Mouse (Mus musculus) cerebellum, adult 11-12 months (tissue): ENCODE measurements around the gene Dkk2.

Source experiments
- DNase-seq: peaks from one replicate; pipeline ENCODE4 v3.0.0; 2022

Gene Dkk2

GRCm38 (mm10) chr3:132129730-132130274 is 44.7 kb downstream of the Dkk2 start:
- DNase-seq: no peak

DNA sequence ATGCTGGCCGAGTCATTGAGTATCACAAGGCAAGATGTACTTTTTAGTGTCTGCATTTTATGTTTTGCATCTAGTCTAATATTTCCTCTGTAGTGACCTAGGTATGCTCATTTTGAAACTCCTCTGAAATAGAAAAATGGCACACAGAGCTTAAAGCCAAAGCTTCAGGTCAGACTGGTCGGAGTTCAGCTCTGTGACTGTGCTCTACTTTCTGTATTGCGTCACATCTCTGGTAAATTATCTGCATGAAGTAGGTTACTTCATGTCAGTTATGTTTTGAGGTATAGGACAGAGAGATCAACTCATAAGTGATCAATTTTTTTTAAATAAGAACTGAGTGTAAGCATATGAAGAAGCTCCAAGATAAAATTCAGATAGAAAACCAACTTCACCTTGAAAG is 45.7 kb downstream of the Dkk2 start:
- DNase-seq: no peak

GRCm38 (mm10) chr3:132131939-132132338 is 46.8 kb downstream of the Dkk2 start:
- DNase-seq: no peak

DNA sequence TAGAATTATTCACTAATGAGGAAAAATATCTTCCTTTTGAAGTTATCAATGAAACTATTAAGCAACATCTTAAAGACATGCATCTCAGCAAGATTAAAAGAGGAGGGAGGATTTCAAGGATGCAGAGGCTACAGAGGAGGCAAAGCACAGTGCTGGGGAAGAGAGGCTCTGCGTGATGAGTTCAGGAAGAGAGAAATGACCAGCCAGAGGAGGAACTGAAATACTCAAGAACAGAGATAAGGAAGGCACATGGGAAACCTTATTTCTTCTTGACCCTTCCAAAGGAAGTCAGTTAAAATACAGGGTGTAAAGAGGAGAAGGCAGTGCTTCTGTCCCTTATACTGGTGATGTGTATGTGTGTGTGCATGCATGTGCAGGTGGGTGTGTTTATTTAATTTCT is 49.4 kb downstream of the Dkk2 start:
- no peak for DNase-seq

DNA sequence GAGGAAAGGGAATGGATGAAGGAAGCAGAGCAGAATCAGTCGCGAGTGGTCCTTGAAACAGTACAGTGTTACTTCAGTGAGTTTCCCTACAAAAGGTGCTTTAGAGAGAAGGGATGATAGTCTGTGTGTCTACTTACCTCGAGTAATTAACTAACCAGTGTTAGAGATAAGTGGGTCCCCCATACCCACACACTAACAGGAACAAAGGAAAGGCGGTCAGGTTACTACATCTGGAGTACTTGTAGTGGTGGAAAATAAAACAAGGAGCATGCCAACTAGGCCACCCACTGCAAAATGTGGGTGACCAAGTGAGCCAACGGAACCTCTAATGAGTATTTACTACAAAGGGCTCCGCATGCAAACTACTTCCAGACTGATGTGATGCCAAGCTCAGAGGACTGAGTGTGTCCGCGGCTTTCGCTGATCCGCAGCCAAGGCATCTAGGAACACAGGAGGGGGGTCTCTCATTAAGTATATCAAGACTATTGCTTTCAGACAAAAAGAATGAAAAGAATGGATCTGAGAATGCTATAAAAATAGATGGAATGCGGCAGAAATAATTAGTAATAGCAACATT is 52.8 kb downstream of the Dkk2 start:
- no peak for DNase-seq

DNA sequence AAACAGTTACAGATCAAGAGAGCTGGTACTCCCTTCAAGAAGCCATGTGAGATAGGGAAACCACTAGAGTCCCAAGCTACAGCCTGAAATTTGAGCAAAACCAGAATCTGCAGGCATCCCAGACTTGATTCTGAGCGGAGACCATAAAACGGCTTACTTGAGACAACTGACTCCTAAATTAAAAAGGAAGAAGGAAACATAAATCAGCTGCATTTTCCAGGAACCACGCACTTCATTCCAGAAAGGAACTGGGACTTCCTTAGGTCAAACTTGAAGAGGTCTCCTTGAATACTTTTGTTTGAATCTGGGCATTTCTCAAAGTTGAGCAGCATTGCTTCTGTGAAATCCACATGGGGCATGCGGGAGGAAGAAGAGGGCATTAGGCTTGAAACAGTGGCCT is 55.9 kb downstream of the Dkk2 start:
- DNase-seq: no peak

- DNase-seq: no peak
Observed at GRCm38 (mm10) chr3:132149446-132150025, 64.4 kb downstream of the Dkk2 start.

DNA sequence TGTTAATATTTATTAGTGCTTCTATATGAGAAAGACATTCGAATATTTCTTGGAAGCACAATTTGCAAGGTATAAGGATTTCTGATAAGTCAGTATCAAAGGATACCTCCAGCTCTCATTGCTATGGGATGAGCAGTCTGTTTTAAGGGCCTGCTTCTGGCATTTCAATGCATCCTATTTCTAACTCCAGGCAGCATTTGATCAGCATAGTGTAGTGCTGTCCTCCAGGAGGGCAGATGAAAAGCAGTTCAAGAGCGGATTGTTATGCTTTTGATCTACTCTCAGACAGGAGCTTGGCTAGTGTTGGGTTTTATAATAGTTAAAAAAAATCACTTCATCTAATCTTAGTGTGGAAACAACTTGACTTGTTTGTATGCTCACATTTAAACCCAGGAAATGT is 73.7 kb downstream of the Dkk2 start:
- DNase-seq: no peak

- DNase-seq: no peak
Observed at GRCm38 (mm10) chr3:132168911-132169310, 83.8 kb downstream of the Dkk2 start.

GRCm38 (mm10) chr3:132186888-132187552 is 101.9 kb downstream of the Dkk2 start:
- no peak for DNase-seq

GRCm38 (mm10) chr3:132201950-132202349 is 116.9 kb downstream of the Dkk2 start:
- DNase-seq: no peak

DNA sequence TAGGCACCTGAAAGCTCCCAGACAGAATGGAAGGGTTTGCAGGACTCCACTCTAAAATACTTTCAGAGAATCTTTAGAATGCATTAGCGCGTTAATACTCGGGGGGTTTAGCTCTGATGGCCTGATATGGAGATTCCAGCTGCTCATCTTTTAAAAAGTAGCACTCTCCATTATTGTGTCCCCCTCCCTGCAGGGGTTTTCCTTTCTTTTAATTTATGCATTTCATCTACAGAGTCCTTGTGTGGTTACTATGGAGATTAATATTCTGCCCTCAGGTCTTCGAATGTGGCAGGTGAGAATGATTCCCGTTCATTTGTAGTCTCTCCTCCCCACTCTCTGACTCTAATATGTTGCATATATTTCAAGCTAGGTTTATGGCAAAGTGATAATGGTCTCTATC is 117.6 kb downstream of the Dkk2 start:
- no peak for DNase-seq

- no peak for DNase-seq
Observed at GRCm38 (mm10) chr3:132207469-132207868, 122.4 kb downstream of the Dkk2 start.

- no peak for DNase-seq
Observed at GRCm38 (mm10) chr3:132211260-132211659, 126.2 kb downstream of the Dkk2 start.

GRCm38 (mm10) chr3:132219977-132220487 is 134.9 kb downstream of the Dkk2 start:
- no peak for DNase-seq

GRCm38 (mm10) chr3:132227622-132228021 is 142.5 kb downstream of the Dkk2 start:
- no peak for DNase-seq
